Mouse (Mus musculus) layer of hippocampus, adult 2 months (tissue): ENCODE measurements around the gene Vav2. TPM values are rescaled to one million over a fixed set of nuclear protein-coding genes. Genes with fewer than 3 reads are reported as not detected.

Source experiments
- DNase-seq, 2 experiments: peaks; one replicate each; pipeline ENCODE4 v3.0.0; 2022; ENCODE audit warnings: low spot score in 2 of 2
- H3K27ac ChIP-seq: fragments of 200-600 bp; 2 replicates; pipeline ENCODE4 v1.8.1; 2022
- H3K4me3 ChIP-seq: fragments of 200-600 bp; 2 replicates; pipeline ENCODE4 v1.8.1; 2022; ENCODE audit warnings: mild to moderate bottlenecking
- CTCF ChIP-seq: fragments of 200-600 bp; conservative IDR thresholded peaks from 2 replicates; pipeline ENCODE4 v1.8.1; 2022; ENCODE audit warnings: antibody characterized with exemption, mild to moderate bottlenecking, moderate library complexity
- long read RNA-seq, 2 experiments: library from polyadenylated mRNA; stranded (forward); transcript quantifications; one replicate each; pipeline ENCODE4 v2.0.0; 2021; ENCODE audit warnings: borderline mapping rate in 2 of 2
- total RNA-seq, 2 experiments: library from RNA; stranded (reverse); gene quantifications; 2 replicates each; pipeline ENCODE4 v1.2.3; 2021

Gene Vav2
- total RNA-seq, result 10 to 100 TPM; 10.9 to 11.0 TPM
- long read RNA-seq, experiment 1, partial matches to known transcripts, result 0 of 1 reads
- long read RNA-seq, experiment 1, other reads (novel, unspliced or antisense), result 1 of 1 reads
- long read RNA-seq, experiment 2, partial matches to known transcripts, result 0 of 1 reads
- long read RNA-seq, experiment 2, other reads (novel, unspliced or antisense), result 1 of 1 reads

- Histone ChIP-seq H3K4me3 (peak within 1 kb of the TSS; percentile 76), H3K27ac (peak within 1 kb of the TSS; percentile 65; the same call in 1 of the 2 replicates)
- peak; percentile 71 to 81 for DNase-seq
- TF ChIP-seq CTCF, result no peak; the same call in 1 of the 2 replicates
Measured at GRCm38 (mm10) chr2:27426855-27427457, at the start of gene Vav2. Gene Vav2 (minus strand): TSS chr2:27427033.

GRCm38 (mm10) chr2:27475495-27476302 lies 48.9 kb upstream of the Vav2 start:
- TF ChIP-seq CTCF, result no peak
- Histone ChIP-seq H3K4me3 (peak overlapping the region; percentile 94), H3K27ac (peak overlapping the region; percentile 94)
- DNase-seq, result peak; percentile 90 to 92

- Histone ChIP-seq H3K27ac (peak overlapping the region; percentile 88), H3K4me3 (peak overlapping the region; percentile 66)
- no peak for DNase-seq
- no peak for TF ChIP-seq CTCF
Measured at GRCm38 (mm10) chr2:27474621-27475484, 48.0 kb upstream of the Vav2 start.

- H3K27ac ChIP-seq, result no peak overlapping the region
- no peak for DNase-seq
- no peak for TF ChIP-seq CTCF
- H3K4me3 ChIP-seq, result peak overlapping the region; percentile 66
Measured at GRCm38 (mm10) chr2:27473911-27474310, 47.1 kb upstream of the Vav2 start.

GRCm38 (mm10) chr2:27473061-27473765 lies 46.4 kb upstream of the Vav2 start:
- H3K4me3 ChIP-seq, result peak overlapping the region; percentile 66; the same call in 1 of the 2 replicates
- TF ChIP-seq CTCF, result no peak

GRCm38 (mm10) chr2:27471170-27471584 lies 44.3 kb upstream of the Vav2 start:
- Histone ChIP-seq H3K4me3 (no peak overlapping the region), H3K27ac (no peak overlapping the region)
- no peak for DNase-seq
- TF ChIP-seq CTCF, result no peak

More at GRCm38 (mm10) chr2:27473061-27473765, 46.4 kb upstream of the Vav2 start:
- no peak for DNase-seq
- H3K27ac ChIP-seq, result no peak overlapping the region

GRCm38 (mm10) chr2:27470535-27470934 lies 43.7 kb upstream of the Vav2 start:
- no peak overlapping the region for H3K4me3 ChIP-seq
- H3K27ac ChIP-seq, result no peak overlapping the region
- no peak for TF ChIP-seq CTCF
- no peak for DNase-seq

- Histone ChIP-seq H3K27ac (no peak overlapping the region), H3K4me3 (no peak overlapping the region)
- DNase-seq, result no peak
- TF ChIP-seq CTCF, result no peak
Measured at GRCm38 (mm10) chr2:27469991-27470355, 43.1 kb upstream of the Vav2 start.

GRCm38 (mm10) chr2:27469292-27469990 lies 42.6 kb upstream of the Vav2 start:
- Histone ChIP-seq H3K4me3 (no peak overlapping the region), H3K27ac (no peak overlapping the region)
- DNase-seq, result no peak
- no peak for TF ChIP-seq CTCF

GRCm38 (mm10) chr2:27462901-27463300 lies 36.1 kb upstream of the Vav2 start:
- H3K27ac ChIP-seq, result no peak overlapping the region
- no peak for DNase-seq
- no peak overlapping the region for H3K4me3 ChIP-seq
- no peak for TF ChIP-seq CTCF

- Histone ChIP-seq H3K27ac (no peak overlapping the region), H3K4me3 (no peak overlapping the region)
- no peak for DNase-seq
- no peak for TF ChIP-seq CTCF
Measured at GRCm38 (mm10) chr2:27461881-27462660, 35.2 kb upstream of the Vav2 start.
